Mouse (Mus musculus): ENCODE data around the gene Ephb1. TPM values are rescaled to one million over a fixed set of nuclear protein-coding genes. Genes with fewer than 3 reads are reported as not detected.

Ephb1 gene
- total RNA-seq, 2 experiments from 2014 or later: 31.6 to 35.8 TPM

DNA sequence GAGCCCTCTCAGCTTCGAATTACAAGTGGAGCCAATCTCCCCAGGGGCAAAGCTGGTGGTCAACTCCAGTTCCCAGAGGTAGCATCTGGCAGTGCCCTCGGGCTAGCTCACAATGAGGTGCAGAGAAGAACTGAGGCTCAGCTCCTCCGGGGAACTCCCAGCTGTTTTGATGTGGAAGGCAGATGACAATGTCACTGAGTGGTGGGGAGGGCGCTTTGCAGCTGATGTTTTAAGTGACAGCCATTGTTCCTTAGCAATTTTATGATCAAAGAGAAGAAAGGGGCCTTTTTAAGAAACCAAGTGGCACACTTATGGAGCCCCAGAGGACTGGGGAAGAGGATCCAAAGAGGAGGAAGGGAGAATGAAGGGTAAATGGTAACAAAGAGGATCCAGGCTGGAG is 46.8 kb downstream of the Ephb1 start:
- DNase-seq (ENCODE audit: low spot score in 2 of 2): no peak

DNA sequence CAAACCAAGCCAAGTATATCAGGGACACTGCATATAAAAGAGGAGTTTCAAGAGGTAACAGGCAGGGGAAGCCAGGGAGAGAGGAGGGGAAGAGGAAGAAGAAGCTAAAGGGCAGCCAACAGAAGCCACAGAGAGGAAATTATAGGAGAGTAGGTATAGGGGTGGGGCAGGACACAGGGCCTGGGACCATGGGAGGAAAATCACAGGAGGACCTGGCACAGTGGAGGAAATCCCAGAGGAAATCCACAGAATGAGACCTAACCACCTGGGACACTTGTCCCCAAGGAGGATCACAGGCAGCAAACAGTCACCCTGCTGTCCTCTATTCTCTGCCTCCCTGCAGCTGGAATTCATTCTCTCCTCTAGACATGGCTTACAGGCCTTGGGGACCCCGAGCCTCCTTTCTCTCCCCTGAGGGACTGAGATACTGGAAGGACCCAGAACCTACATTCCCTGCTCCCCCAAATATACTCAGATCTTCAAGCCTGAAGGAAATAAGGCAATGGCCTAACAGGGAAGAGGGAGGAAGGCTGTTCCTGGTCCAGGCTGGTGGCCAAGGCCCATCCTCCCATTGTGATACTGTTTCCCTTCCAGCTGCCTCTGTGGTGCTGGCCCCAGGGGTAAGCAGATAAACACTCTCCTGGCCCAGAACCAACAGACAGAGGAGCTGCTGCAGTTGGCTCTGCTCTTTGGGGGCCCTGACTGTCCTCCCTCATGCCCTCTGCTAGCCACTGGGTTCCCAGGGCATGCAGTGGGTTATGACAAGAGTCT is 47.7 kb downstream of the Ephb1 start:
- DNase-seq (ENCODE audit: low spot score in 2 of 2): no peak

DNA sequence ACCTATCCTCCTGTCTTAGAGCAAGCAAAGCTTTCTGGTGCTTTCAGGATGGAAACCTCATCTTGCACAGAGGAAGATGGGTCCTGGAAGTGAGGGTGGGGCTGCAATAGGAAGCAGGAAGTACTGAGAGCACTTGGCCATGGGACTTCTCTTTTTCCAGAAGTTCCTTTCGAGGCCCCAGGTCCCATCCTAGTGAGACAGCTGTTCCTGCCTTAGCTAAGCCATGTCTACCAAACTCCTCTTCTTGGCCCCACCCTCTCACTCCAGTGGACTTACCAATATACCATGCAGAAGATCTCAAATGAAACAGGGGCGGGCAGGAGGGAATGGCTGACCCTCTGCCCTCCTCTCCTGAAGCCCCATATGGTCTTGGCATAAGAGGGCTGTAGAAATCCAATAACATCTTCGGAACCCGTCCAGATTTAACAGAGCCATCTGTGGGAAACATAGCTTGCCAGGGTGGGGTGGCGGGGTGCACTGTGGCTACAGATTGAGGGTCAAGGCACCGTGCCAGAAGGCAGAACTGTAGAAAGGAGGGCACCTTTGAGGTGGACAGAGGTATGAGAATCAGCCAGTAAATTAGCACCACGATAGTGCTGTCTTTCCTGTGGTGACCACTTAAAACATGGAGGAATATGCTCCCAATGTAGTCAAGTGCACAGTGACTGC is 48.9 kb downstream of the Ephb1 start:
- no peak for DNase-seq (ENCODE audit: low spot score in 2 of 2)

- no peak for DNase-seq (ENCODE audit: low spot score in 2 of 2)
Measured at GRCm38 (mm10) chr9:102304796-102305195, 49.7 kb downstream of the Ephb1 start.

- DNase-seq (ENCODE audit: low spot score in 2 of 2): no peak
Measured at GRCm38 (mm10) chr9:102303882-102304281, 50.6 kb downstream of the Ephb1 start.

- DNase-seq (ENCODE audit: low spot score in 2 of 2): no peak
Measured at GRCm38 (mm10) chr9:102300985-102301384, 53.5 kb downstream of the Ephb1 start.

DNA sequence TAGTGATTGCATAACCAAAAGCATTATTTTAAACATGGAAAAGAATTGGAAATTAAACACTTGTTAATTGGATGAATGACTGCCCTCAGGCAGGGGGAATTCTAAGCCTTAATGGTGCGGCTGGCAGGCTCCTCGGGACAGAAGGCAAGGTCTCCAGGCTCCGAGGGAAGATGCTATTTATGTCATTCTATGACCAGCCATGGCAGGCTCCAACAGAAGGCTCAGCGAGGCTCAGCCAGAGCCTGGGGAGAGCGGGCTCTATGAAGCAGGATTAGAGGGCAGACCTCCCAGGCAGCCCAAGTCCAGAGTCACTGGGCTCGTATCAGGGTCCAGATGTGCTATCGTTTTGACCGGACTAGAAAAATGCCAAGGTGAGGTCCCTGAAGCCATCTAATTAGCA is 55.8 kb downstream of the Ephb1 start:
- DNase-seq (ENCODE audit: low spot score in 2 of 2): no peak

DNA sequence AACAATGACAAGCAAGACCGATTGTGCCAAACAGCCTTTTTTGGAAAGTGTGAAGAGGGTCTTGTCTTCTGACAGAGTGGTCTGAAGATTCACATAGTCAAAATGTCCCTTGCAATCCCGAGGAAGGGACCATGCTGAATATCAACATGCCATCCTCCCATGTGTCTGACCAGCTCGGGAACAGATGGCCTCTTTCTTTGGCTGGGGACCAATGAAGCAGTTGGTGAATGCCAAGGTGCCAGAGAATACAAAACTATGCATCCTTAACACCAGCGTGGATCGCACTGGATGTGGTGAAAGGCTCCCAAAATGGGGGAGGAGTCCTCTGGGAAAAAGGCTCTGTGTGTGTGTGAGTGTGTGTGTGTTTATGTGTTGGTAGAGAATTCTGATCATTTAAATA is 56.5 kb downstream of the Ephb1 start:
- DNase-seq (ENCODE audit: low spot score in 2 of 2): peak in 1 of 2 experiments; percentile 25

GRCm38 (mm10) chr9:102297176-102297575 is 57.3 kb downstream of the Ephb1 start:
- no peak for DNase-seq (ENCODE audit: low spot score in 2 of 2)

- DNase-seq (ENCODE audit: low spot score in 2 of 2): no peak
Measured at GRCm38 (mm10) chr9:102293605-102294004, 60.9 kb downstream of the Ephb1 start.

GRCm38 (mm10) chr9:102291230-102291629 is 63.3 kb downstream of the Ephb1 start:
- DNase-seq (ENCODE audit: low spot score in 2 of 2): no peak

DNA sequence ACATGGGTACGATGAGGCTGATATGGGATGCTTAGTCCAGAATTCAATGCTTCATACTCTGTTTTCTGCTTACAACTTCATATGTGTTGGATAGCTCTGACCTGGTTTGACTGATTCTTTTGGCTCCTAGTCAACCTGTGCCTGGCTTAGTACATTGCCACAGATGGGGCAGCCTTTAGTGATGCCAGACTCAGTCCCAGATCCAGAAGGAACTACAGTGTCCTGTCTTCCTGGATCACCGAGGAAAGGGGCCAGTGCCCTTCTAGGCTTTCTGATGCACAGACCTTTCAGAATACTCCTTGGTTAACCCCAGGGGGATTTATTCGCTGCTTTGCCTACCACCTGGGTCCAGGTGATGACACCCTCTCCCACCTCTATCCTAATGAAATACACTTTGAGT is 66.1 kb downstream of the Ephb1 start:
- no peak for DNase-seq (ENCODE audit: low spot score in 2 of 2)

- no peak for DNase-seq (ENCODE audit: low spot score in 2 of 2)
Measured at GRCm38 (mm10) chr9:102275931-102276330, 78.6 kb downstream of the Ephb1 start.

DNA sequence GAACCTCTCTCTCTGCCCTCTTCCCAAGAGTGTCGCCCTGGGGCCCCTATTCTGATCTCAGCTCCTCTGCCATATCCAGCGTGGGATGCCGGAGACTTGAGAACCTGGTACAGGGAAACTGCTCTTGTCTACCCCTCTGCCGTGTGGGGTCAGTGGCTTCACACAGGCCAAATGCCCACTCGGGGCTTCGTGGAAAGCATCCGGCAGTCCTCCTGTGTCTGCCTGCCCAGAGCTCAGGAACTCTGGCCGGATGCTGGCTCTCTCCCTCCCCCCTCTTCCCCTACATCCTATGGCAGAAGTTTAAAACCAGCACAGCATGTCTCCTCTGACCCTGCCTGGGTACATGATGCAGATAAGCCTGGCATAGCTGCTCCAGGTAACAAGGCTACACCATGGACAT is 80.5 kb downstream of the Ephb1 start:
- DNase-seq (ENCODE audit: low spot score in 2 of 2): no peak

DNA sequence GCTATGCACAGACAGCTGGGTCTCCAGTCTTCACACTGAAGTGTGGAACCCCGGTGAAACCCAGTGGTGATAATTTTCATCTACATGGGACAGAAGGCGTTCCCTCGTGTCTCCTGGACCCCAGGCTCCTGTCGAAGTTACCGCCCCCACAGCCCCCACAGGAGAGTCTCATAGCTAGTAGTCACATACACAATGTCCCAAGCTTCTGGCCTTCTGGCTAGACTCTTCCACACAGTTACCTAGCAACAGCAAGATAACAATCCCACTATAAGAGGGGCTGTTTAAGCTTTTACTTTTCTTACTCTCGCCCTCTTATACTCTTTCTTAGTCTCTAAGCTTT is 81.1 kb downstream of the Ephb1 start:
- DNase-seq (ENCODE audit: low spot score in 2 of 2): no peak

DNA sequence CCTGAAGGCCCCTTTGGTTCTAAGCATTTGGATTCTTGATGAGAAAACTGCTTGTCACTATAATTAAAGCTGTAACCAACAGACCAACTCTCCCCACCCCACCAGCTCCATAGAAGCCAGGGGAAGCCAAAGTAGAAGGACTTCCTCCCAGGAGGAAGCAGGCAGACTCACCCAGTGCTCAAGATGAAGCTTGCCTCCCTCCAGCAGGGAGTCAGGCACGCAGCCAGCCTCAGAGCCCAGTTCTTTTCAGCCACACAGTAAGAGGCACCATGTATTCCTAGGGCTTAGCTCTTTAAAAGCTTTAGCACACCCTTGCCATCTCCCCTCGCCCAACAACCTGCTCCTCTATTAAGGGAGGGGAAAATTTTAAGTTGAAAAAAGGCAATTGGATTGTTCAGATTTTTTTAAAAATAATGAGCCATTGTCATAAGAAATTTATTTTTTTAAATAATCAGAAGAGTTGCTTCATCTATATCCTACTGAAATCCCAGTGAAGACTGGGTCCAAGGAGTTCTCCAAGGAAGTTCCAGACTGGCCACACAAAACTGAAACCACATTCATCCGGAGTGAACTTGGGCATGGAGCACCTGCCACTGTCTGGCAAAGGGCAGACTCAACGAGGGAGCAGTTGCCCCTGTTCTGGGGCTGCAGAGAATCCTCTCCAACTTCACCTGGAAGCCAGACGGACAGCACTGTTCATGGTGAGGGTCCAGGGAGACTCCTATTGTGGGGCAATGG is 81.6 kb downstream of the Ephb1 start:
- DNase-seq (ENCODE audit: low spot score in 2 of 2): peak in 1 of 2 experiments; percentile 31

GRCm38 (mm10) chr9:102270496-102270895 is 84.0 kb downstream of the Ephb1 start:
- peak in 1 of 2 experiments; percentile 36 for DNase-seq (ENCODE audit: low spot score in 2 of 2)

GRCm38 (mm10) chr9:102267311-102268027 is 87.0 kb downstream of the Ephb1 start:
- peak; percentile 29 to 52 for DNase-seq (ENCODE audit: low spot score in 2 of 2)

DNA sequence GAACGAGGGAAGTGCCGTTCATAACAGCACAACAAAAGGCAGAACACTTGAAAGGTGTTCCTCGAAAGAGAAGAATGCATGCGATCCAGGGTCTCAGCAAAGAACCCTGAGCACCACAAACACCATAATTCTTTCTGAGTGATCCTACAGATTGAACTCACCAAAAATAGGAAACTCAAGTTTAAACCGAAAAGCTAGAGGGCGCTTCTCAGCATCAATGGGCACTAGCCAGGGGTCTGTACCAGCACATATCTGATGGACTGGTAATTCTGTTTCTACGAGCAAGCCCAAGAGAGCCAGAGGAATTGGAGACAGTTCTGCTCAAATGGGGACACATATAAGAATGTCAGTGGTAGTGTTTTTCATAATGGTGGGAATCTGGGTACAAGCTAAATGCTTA is 90.7 kb downstream of the Ephb1 start:
- no peak for DNase-seq (ENCODE audit: low spot score in 2 of 2)

- no peak for DNase-seq (ENCODE audit: low spot score in 2 of 2)
Measured at GRCm38 (mm10) chr9:102262100-102262501, 92.4 kb downstream of the Ephb1 start.

DNA sequence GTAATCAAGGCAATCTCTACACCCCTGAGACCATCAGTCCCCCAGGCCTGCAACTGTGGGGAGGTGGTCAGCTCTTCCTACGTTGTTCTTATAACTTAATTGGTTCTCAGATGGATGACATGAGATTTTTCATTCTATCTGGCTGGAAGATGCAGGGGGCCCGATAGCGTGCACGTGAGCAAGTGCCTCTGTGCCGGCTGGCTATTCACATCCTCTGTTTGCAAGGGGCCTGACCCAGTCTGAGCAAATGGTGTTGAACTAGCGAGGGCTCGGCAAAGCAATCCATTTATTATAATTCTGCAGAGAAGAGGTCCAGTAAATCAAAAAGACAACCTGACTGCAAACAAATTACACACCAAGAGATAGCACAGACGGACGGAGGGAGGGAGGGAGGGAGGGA is 93.0 kb downstream of the Ephb1 start:
- DNase-seq (ENCODE audit: low spot score in 2 of 2): no peak

GRCm38 (mm10) chr9:102256407-102256806 is 98.1 kb downstream of the Ephb1 start:
- no peak for DNase-seq (ENCODE audit: low spot score in 2 of 2)

Measured in layer of hippocampus, postnatal 10 days (tissue).